Comparison of ENCODE assay signal across 16 mouse cellular contexts in genomic region chr3:129130521-129130920, GRCm38 (mm10).
"Had no signal": no experiment of that assay in that cellular context is flagged by ENCODE, and none has a peak within 500 bp of the region (broad histone marks: within the 10 kb centered on the region; RNA-seq: fewer than 3 reads in every experiment).

No protein-coding gene starts in this region.

- H3K9ac ChIP-seq: neural tube, embryonic 13.5 days; neural tube, embryonic 15.5 days; stomach, embryonic 15.5 days had no signal

- H3K4me3 ChIP-seq: neural tube, embryonic 13.5 days; neural tube, embryonic 15.5 days; stomach, embryonic 15.5 days had no signal

- H3K4me2 ChIP-seq: neural tube, embryonic 13.5 days; neural tube, embryonic 15.5 days; stomach, embryonic 15.5 days had no signal

- H3K4me1 ChIP-seq: neural tube, embryonic 15.5 days; stomach, embryonic 15.5 days had no signal

- H3K27ac ChIP-seq: neural tube, embryonic 13.5 days; neural tube, embryonic 15.5 days; stomach, embryonic 15.5 days; stomach, postnatal 0 days had no signal

- H3K36me3 ChIP-seq: neural tube, embryonic 13.5 days; neural tube, embryonic 15.5 days; stomach, embryonic 15.5 days had no signal

- H3K27me3 ChIP-seq: neural tube, embryonic 13.5 days; neural tube, embryonic 15.5 days; stomach, embryonic 15.5 days had no signal

- DNase-seq: retina, postnatal 1 day; right cerebral cortex, adult 18-20 months; right cerebral cortex, postnatal 14 days; right cerebral cortex, postnatal 25 days; right cerebral cortex, postnatal 4 days; spleen, adult 18-20 months; thymus, adult 18-20 months; thymus, adult 2 months; thymus, postnatal 14 days; thymus, postnatal 25 days; thymus, postnatal 36 days; thymus, postnatal 4 days had no signal

- H3K9me3 ChIP-seq: neural tube, embryonic 13.5 days; neural tube, embryonic 15.5 days; stomach, embryonic 15.5 days had no signal
